Mouse (Mus musculus): Measurements from ENCODE around the gene Adamts6.

DNA sequence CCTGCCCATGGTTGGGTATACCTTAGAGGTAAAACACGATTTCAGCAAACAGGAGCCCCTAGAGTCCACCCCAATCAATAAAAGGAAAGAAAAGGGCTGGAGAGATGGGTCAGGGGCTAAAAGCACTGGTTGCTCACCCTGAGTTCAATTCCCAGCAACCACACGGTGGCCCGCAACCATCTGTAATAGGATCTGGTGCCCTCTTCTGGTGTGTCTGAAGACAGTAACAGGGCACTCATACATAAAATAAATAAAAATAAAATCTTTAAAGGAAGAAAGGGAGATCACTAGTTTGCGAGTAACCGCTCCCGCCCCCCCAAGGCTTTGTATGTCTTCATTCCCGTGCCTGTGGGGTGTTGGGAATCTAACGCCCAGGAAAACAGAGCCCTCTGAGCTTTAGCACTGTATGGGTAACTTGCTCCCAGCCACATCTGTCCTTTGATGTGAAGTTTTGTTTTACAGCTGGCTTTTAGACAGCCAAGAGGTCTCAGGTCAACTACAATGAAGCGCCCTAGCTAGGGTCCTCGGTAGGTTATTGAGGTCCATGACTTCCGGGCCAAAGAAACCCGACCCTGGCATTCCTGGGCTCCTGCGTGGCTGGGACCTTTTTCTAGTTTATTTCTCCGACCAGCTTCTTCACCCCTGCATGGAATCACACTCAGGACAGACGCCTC, 230.1 kb downstream of the Adamts6 start:
- TF ChIP-seq POLR2A (IDR thresholded peaks at IDR 0.05; ENCODE audit: low read depth, low read length) (no peak), CTCF (conservative IDR thresholded peaks at IDR 0.05; ENCODE audit: insufficient read depth, insufficient read length, low read depth, low read length) (no peak)

All from kidney, adult 2 months (tissue).